ENCODE assay signal across 8 mouse cellular contexts in the genomic region with DNA sequence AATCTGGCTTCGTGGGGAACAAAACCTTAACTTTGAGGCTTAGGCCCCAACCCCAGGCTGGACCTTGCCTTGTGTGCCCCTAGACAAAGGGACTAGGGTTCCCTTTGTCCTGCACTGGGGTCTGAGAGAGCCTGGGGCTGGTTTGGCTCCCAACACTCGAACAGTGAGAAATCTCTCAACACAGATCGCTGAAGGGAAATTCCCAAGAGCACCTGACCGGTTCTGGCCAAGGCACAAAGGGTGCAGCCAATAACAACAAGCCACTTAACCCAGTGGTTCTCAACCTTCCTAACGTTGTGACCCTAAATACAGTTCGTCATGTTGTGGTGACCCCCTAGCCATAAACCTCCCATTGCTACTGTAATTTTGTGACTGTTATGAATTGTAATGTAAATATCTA. TPM values are rescaled to one million over a fixed set of nuclear protein-coding genes. Genes with fewer than 3 reads are reported as not detected.
DNase-seq lines count a peak whose midpoint lies in the region; ATAC-seq and TF ChIP-seq lines count a peak whose summit lies in the region.
"Had no signal": no experiment of that assay in that cellular context is flagged by ENCODE, and none has a peak within 500 bp of the region (broad histone marks: within the 10 kb centered on the region; RNA-seq: fewer than 3 reads in every experiment).

No protein-coding gene starts in this region.

- H3K4me3 ChIP-seq in kidney, adult 2 months (ENCODE audit: insufficient read depth, low read depth, low read length) = no peak overlapping the region
- H3K4me3 ChIP-seq in CH12.LX (replicated peaks in 1 of 3; ENCODE audit: low read depth in 2 of 3, low read length in 2 of 3, poor library complexity in 1 of 3) = no peak overlapping the region
- H3K4me3 ChIP-seq in ES-Bruce4 (ENCODE audit: low read depth, low read length) = no peak overlapping the region; the same call in 1 of the 2 replicates
- H3K4me3 ChIP-seq in intestine, postnatal 0 days (ENCODE audit: low read depth, low read length) = no peak overlapping the region

- peak overlapping the region; percentile 79 for H3K27ac ChIP-seq in kidney, adult 2 months (ENCODE audit: insufficient read depth, low read depth, low read length)
- H3K27ac ChIP-seq in CH12.LX (ENCODE audit: insufficient read depth, low read depth) (peak overlapping the region; percentile 92), ES-Bruce4 (ENCODE audit: insufficient read depth, low read length) (peak overlapping the region; percentile 99)
- peak overlapping the region; percentile 95; the same call in 1 of the 2 replicates for H3K27ac ChIP-seq in intestine, postnatal 0 days (ENCODE audit: low read depth, low read length)

- dilution Hi-C loops in CH12.LX (cut with MboI; ENCODE audit: extremely low pct_ligation_motif_present, extremely low pct_unique_long_range_greater_than_20kb, low sequenced_read_pairs) = no loop called here

- DNase-seq in kidney, adult 2 months = peak; percentile 52
- DNase-seq in kidney, postnatal 10 days = no peak
- peak; percentile 77 for DNase-seq in CH12.LX (ENCODE audit: extremely low read depth)
- no peak for DNase-seq in cerebellum, adult 11-12 months
- no peak for DNase-seq in right cerebral cortex, postnatal 25 days
- DNase-seq: spleen, adult 18-20 months had no signal

- peak overlapping the region; percentile 60 for H3K4me2 ChIP-seq in CH12.LX (ENCODE audit: insufficient read depth, low read depth, poor library complexity, severe bottlenecking)
- no peak overlapping the region for H3K4me2 ChIP-seq in intestine, postnatal 0 days (replicated peaks; ENCODE audit: low read depth)

- no peak for TF ChIP-seq CTCF in kidney, adult 2 months (conservative IDR thresholded peaks at IDR 0.05; ENCODE audit: insufficient read depth, insufficient read length, low read depth, low read length)
- TF ChIP-seq CTCF in CH12.LX (conservative IDR thresholded peaks at IDR 0.05 in 1 of 2, IDR thresholded peaks at IDR 0.05 in 1 of 2; ENCODE audit: low read depth in 2 of 2, low read length in 2 of 2) (no peak), ES-Bruce4 (IDR thresholded peaks at IDR 0.05; ENCODE audit: low read depth, low read length) (no peak)
- TF ChIP-seq CTCF in intestine, postnatal 0 days (IDR thresholded peaks at IDR 0.05; ENCODE audit: low read depth) = no peak

- TF ChIP-seq POLR2A in kidney, adult 2 months (IDR thresholded peaks at IDR 0.05; ENCODE audit: low read depth, low read length) = no peak
- TF ChIP-seq POLR2A in CH12.LX (IDR thresholded peaks at IDR 0.05; ENCODE audit: low read depth, low read length) (peak; percentile 65), ES-Bruce4 (IDR thresholded peaks at IDR 0.05; ENCODE audit: insufficient read depth, low read length) (no peak)

- ATAC-seq in intestine, postnatal 0 days = no peak

- no peaks in the 10 kb centered on the region for H3K27me3 ChIP-seq in kidney, adult 2 months (replicated peaks; ENCODE audit: control insufficient read depth, insufficient read depth, low read length)
- H3K27me3 ChIP-seq in CH12.LX (replicated peaks) = no peaks in the 10 kb centered on the region
- no peaks in the 10 kb centered on the region for H3K27me3 ChIP-seq in ES-Bruce4 (ENCODE audit: control insufficient read depth, insufficient read depth, low read length, poor library complexity, severe bottlenecking)
- H3K27me3 ChIP-seq in intestine, postnatal 0 days (replicated peaks; ENCODE audit: control insufficient read depth, insufficient read depth, low read length) = no peaks in the 10 kb centered on the region

- WGBS in kidney, adult 2 months = 28% methylated on average over 6 of the region's 6 CpGs
- WGBS in intestine, postnatal 0 days = 43% methylated on average over 6 of the region's 6 CpGs

- H3K9ac ChIP-seq in CH12.LX (ENCODE audit: insufficient read depth, low read depth) = peak overlapping the region; percentile 75
- peak overlapping the region; percentile 12 for H3K9ac ChIP-seq in ES-Bruce4 (ENCODE audit: low read depth, poor library complexity, severe bottlenecking)
- no peak overlapping the region for H3K9ac ChIP-seq in intestine, postnatal 0 days (ENCODE audit: low read depth, low read length)

- peaks cover 10% of the 10 kb centered on the region for H3K79me2 ChIP-seq in CH12.LX (replicated peaks; ENCODE audit: control insufficient read depth, extremely low read depth, insufficient read depth, poor library complexity, severe bottlenecking)

- in situ Hi-C loops in CH12.LX (cut with MboI; ENCODE audit: low pct_ligation_motif_present, low pct_unique_long_range_greater_than_20kb, low sequenced_read_pairs) = no loop called here

- TF ChIP-seq EP300 in CH12.LX (IDR thresholded peaks at IDR 0.05; ENCODE audit: low read length) (peak; percentile 47; the same call in 1 of the 2 replicates), ES-Bruce4 (IDR thresholded peaks at IDR 0.05; ENCODE audit: insufficient read depth, low read depth, low read length) (peak; percentile 92)

- peaks cover 30% of the 10 kb centered on the region for H3K4me1 ChIP-seq in kidney, adult 2 months (ENCODE audit: control insufficient read depth, insufficient read depth, low read length)
- peaks cover 16 to 56% of the 10 kb centered on the region in 2 experiments for H3K4me1 ChIP-seq in CH12.LX (ENCODE audit: control insufficient read depth in 1 of 2, insufficient read depth in 2 of 2)
- peaks cover 6% of the 10 kb centered on the region for H3K4me1 ChIP-seq in ES-Bruce4 (ENCODE audit: control insufficient read depth, insufficient read depth, low read length)
- H3K4me1 ChIP-seq in intestine, postnatal 0 days (replicated peaks; ENCODE audit: control insufficient read depth, insufficient read depth, low read length) = peaks cover 2% of the 10 kb centered on the region; the same call in 1 of the 2 replicates

- TF ChIP-seq RAD21 in CH12.LX (IDR thresholded peaks at IDR 0.05; ENCODE audit: low read depth, low read length) = no peak

- H3K36me3 ChIP-seq in kidney, adult 2 months (ENCODE audit: control insufficient read depth, insufficient read depth, low read length) = no peaks in the 10 kb centered on the region
- H3K36me3 ChIP-seq in CH12.LX (replicated peaks in 1 of 2; ENCODE audit: control insufficient read depth in 1 of 2, insufficient read depth in 1 of 2, low read length in 1 of 2) (peaks cover 1 to 6% of the 10 kb centered on the region in 2 experiments), ES-Bruce4 (ENCODE audit: control insufficient read depth, insufficient read depth, low read length, poor library complexity, severe bottlenecking) (peaks cover 2% of the 10 kb centered on the region; the same call in 1 of the 2 replicates)
- H3K36me3 ChIP-seq in intestine, postnatal 0 days (ENCODE audit: control insufficient read depth, insufficient read depth) = no peaks in the 10 kb centered on the region

- no peaks in the 10 kb centered on the region for H3K9me3 ChIP-seq in CH12.LX (replicated peaks; ENCODE audit: low read length)
- H3K9me3 ChIP-seq in ES-Bruce4 (replicated peaks; ENCODE audit: control insufficient read depth, insufficient read depth, low read length, poor library complexity, severe bottlenecking) = no peaks in the 10 kb centered on the region
- no peaks in the 10 kb centered on the region for H3K9me3 ChIP-seq in intestine, postnatal 0 days (ENCODE audit: control insufficient read depth)

TF ChIP-seq in CH12.LX, 34 proteins besides CTCF, POLR2A, EP300 and RAD21 (continues in another document):
- TF ChIP-seq MEF2A (IDR thresholded peaks at IDR 0.05; ENCODE audit: borderline replicate concordance, low read depth, low read length) = peak; percentile 69; the same call in 1 of the 2 replicates
- TF ChIP-seq NRF1 (IDR thresholded peaks at IDR 0.05; ENCODE audit: low read depth, low read length) = 0 out of 2 replicates have a peak, but pooled peaks have one; percentile 37
- no peak for TF ChIP-seq JUND (conservative IDR thresholded peaks at IDR 0.05; ENCODE audit: low read depth, low read length)
- TF ChIP-seq PAX5 (IDR thresholded peaks at IDR 0.05; ENCODE audit: low read length) = no peak

RNA-seq across cellular contexts. Expression of a gene that starts 3.3 kb away (rescaled TPM):
- 1,431 and 1,557 TPM in 2 replicates for polyA plus RNA-seq in kidney, adult 2 months (2012; rRNA removed)
- total RNA-seq in CH12.LX (2012; rRNA removed) (368 and 459 TPM in 2 replicates), CH12.LX (2014; rRNA removed) (352 and 386 TPM in 2 replicates)
- polyA plus RNA-seq in CH12.LX (2012; ENCODE audit: insufficient read length, low read depth) (332 and 353 TPM in 2 replicates), ES-Bruce4 (2011; ENCODE audit: insufficient read depth, insufficient read length, low read depth, missing spikeins) (479 and 507 TPM in 2 replicates)
- polyA plus RNA-seq in intestine, postnatal 0 days (2015; fragmentation: Nextera tagmentation; extraction: Ambion mirVana) = 1,519 and 1,523 TPM in 2 replicates

RNA-seq across cellular contexts. Expression of a gene that starts 10.6 kb away (rescaled TPM):
- polyA plus RNA-seq in kidney, adult 2 months (2012; rRNA removed) = 230 and 235 TPM in 2 replicates
- total RNA-seq in CH12.LX (2012; rRNA removed) (127 and 132 TPM in 2 replicates), CH12.LX (2014; rRNA removed) (98.3 and 105 TPM in 2 replicates)
- polyA plus RNA-seq in CH12.LX (2012; ENCODE audit: insufficient read length, low read depth) (194 and 227 TPM in 2 replicates), ES-Bruce4 (2011; ENCODE audit: insufficient read depth, insufficient read length, low read depth, missing spikeins) (176 and 180 TPM in 2 replicates)
- polyA plus RNA-seq in intestine, postnatal 0 days (2015; fragmentation: Nextera tagmentation; extraction: Ambion mirVana) = 90.0 and 98.5 TPM in 2 replicates

RNA-seq across cellular contexts. Expression of a gene that starts 33.8 kb away (rescaled TPM):
- polyA plus RNA-seq in kidney, adult 2 months (2012; rRNA removed) = 9.6 and 25.5 TPM in 2 replicates
- 23.4 and 25.9 TPM in 2 replicates for total RNA-seq in CH12.LX (2012; rRNA removed)
- total RNA-seq in CH12.LX (2014; rRNA removed) = 10.3 and 11.8 TPM in 2 replicates
- 20.2 and 21.2 TPM in 2 replicates for polyA plus RNA-seq in CH12.LX (2012; ENCODE audit: insufficient read length, low read depth)
- polyA plus RNA-seq in ES-Bruce4 (2011; ENCODE audit: insufficient read depth, insufficient read length, low read depth, missing spikeins) = 6.5 and 6.9 TPM in 2 replicates
- polyA plus RNA-seq in intestine, postnatal 0 days (2015; fragmentation: Nextera tagmentation; extraction: Ambion mirVana) = 1.2 and 1.3 TPM in 2 replicates

RNA-seq across cellular contexts. Expression of a gene that starts 54.0 kb away (rescaled TPM):
- polyA plus RNA-seq in kidney, adult 2 months (2012; rRNA removed) = 10.6 and 11.8 TPM in 2 replicates
- total RNA-seq in CH12.LX (2012; rRNA removed) (6.8 and 7.0 TPM in 2 replicates), CH12.LX (2014; rRNA removed) (2.3 TPM in 2 replicates)
- polyA plus RNA-seq in CH12.LX (2012; ENCODE audit: insufficient read length, low read depth) (5.4 and 6.1 TPM in 2 replicates), ES-Bruce4 (2011; ENCODE audit: insufficient read depth, insufficient read length, low read depth, missing spikeins) (10.6 and 11.0 TPM in 2 replicates)
- 2.2 and 2.5 TPM in 2 replicates for polyA plus RNA-seq in intestine, postnatal 0 days (2015; fragmentation: Nextera tagmentation; extraction: Ambion mirVana)

RNA-seq across cellular contexts. Expression of a gene that starts 55.1 kb away (rescaled TPM):
- 27.7 and 30.8 TPM in 2 replicates for polyA plus RNA-seq in kidney, adult 2 months (2012; rRNA removed)
- total RNA-seq in CH12.LX (2012; rRNA removed) = 20.7 and 22.6 TPM in 2 replicates
- total RNA-seq in CH12.LX (2014; rRNA removed) = 9.0 and 9.7 TPM in 2 replicates
- polyA plus RNA-seq in CH12.LX (2012; ENCODE audit: insufficient read length, low read depth) = 21.1 and 24.2 TPM in 2 replicates
- 36.1 and 37.3 TPM in 2 replicates for polyA plus RNA-seq in ES-Bruce4 (2011; ENCODE audit: insufficient read depth, insufficient read length, low read depth, missing spikeins)
- 9.8 and 11.1 TPM in 2 replicates for polyA plus RNA-seq in intestine, postnatal 0 days (2015; fragmentation: Nextera tagmentation; extraction: Ambion mirVana)

Comparison
In these comparisons a context has a peak if more than half of its experiments do, and no peak if none do; other contexts are left out.
1. DNase-seq: peak in kidney, adult 2 months (single experiment) and CH12.LX (single experiment); none in kidney, postnatal 10 days (single experiment), cerebellum, adult 11-12 months (single experiment) and right cerebral cortex, postnatal 25 days (single experiment).
2. Peak in every context shown above with its lines, with median percentiles within 50 percentile points of each other: H3K27ac ChIP-seq.